Mouse (Mus musculus) small intestine, adult 2 months (tissue): ENCODE results near the gene Tfeb. TPM values are rescaled to one million over a fixed set of nuclear protein-coding genes. Genes with fewer than 3 reads are reported as not detected.

Source experiments
- H3K27ac ChIP-seq: fragments of 200-500 bp; 2 replicates; pipeline ENCODE4 v1.5.1; 2012; ENCODE audit warnings: low read depth, low read length, control low read depth, inconsistent platforms; ENCODE audit not compliant: insufficient read depth
- H3K27me3 ChIP-seq: fragments of 200-500 bp; 2 replicates; pipeline ENCODE4 v1.6.1; 2012; ENCODE audit warnings: mild to moderate bottlenecking, moderate library complexity, low read length, inconsistent platforms; ENCODE audit not compliant: control insufficient read depth, insufficient read depth
- H3K36me3 ChIP-seq: fragments of 200-500 bp; 2 replicates; pipeline ENCODE4 v1.6.1; 2012; ENCODE audit warnings: mild to moderate bottlenecking, low read length, control low read depth, inconsistent platforms; ENCODE audit not compliant: control insufficient read depth, insufficient read depth
- H3K4me1 ChIP-seq: fragments of 200-500 bp; 2 replicates; pipeline ENCODE4 v1.6.1; 2012; ENCODE audit warnings: low read length, inconsistent platforms, mixed read lengths; ENCODE audit not compliant: control insufficient read depth, insufficient read depth, insufficient read length
- H3K4me3 ChIP-seq: fragments of 200-500 bp; 2 replicates; pipeline ENCODE4 v1.5.1; 2012; ENCODE audit warnings: low read depth, mild to moderate bottlenecking, control low read depth, inconsistent platforms, low read length, moderate library complexity
- CTCF ChIP-seq: fragments of 200-500 bp; IDR thresholded peaks from 2 replicates; pipeline ENCODE4 v1.5.1; 2012; ENCODE audit warnings: low read depth, mild to moderate bottlenecking, control low read depth, inconsistent platforms, low read length, moderate library complexity, mixed read lengths; ENCODE audit not compliant: insufficient replicate concordance, insufficient read length; ENCODE audit errors: extremely low read depth
- POLR2A ChIP-seq: fragments of 200-500 bp; IDR thresholded peaks from 2 replicates; pipeline ENCODE4 v1.6.1; 2012; ENCODE audit warnings: low read depth, mild to moderate bottlenecking, control low read depth, inconsistent platforms, low read length, moderate library complexity
- WGBS: fragments of 180-500 bp; shearing (Covaris S2); methylation state at CpG from one replicate; pipeline ENCODE4 v1.1.7; 2018; 5-methylcytosine and 5-hydroxymethylcytosine counted together
- polyA plus RNA-seq: library from polyadenylated mRNA; depleted of rRNA; stranded (reverse); fragments of >200 nt; gene quantifications from 2 replicates; pipeline ENCODE4 v1.2.3, GENCODE M21; 2012

Gene Tfeb
- polyA plus RNA-seq, 1 experiment: 60.3 TPM

DNA sequence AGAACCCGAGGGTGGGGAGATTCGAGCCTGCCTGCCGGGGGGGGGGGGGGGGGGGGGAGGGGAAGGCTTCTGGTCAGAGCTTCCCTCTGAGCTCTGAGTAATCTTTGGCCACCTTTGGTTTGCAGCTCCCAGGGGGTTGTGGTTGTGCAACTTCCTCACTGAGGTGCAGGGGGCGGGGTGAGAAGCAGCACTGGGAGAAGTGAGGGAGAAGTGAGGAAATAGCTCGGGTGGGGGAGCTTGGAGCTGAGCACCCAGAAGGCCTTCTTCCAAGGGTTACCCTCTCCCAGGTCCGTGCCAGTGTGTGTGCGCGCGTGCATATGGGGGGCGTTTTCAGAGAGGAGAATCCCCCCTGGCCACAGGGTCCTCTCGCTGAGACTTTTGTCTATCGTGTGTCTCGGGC, 17.4 kb downstream of the Tfeb start:
- H3K4me3 ChIP-seq: peak overlapping the region; percentile 23; the same call in 1 of the 2 replicates
- TF ChIP-seq CTCF (no peak), POLR2A (no peak)
- H3K27me3 ChIP-seq: no peaks in the 10 kb centered on the region
- peak overlapping the region; percentile 24; the same call in 1 of the 2 replicates for H3K27ac ChIP-seq
- peaks cover 10% of the 10 kb centered on the region for H3K4me1 ChIP-seq
- WGBS: 54% methylated on average over 13 of the region's 13 CpGs
- H3K36me3 ChIP-seq: no peaks in the 10 kb centered on the region; the same call in 1 of the 2 replicates

- whole genome bisulfite sequencing: 57% methylated on average over 6 of the region's 6 CpGs
- TF ChIP-seq POLR2A: no peak
- TF ChIP-seq CTCF: no peak
- no peaks in the 10 kb centered on the region for H3K27me3 ChIP-seq
- no peak overlapping the region for H3K4me3 ChIP-seq
- peaks cover 14% of the 10 kb centered on the region for H3K4me1 ChIP-seq
- H3K27ac ChIP-seq: no peak overlapping the region
- H3K36me3 ChIP-seq: no peaks in the 10 kb centered on the region; the same call in 1 of the 2 replicates
Measured at GRCm38 (mm10) chr17:47756366-47756765, 19.5 kb downstream of the Tfeb start.

DNA sequence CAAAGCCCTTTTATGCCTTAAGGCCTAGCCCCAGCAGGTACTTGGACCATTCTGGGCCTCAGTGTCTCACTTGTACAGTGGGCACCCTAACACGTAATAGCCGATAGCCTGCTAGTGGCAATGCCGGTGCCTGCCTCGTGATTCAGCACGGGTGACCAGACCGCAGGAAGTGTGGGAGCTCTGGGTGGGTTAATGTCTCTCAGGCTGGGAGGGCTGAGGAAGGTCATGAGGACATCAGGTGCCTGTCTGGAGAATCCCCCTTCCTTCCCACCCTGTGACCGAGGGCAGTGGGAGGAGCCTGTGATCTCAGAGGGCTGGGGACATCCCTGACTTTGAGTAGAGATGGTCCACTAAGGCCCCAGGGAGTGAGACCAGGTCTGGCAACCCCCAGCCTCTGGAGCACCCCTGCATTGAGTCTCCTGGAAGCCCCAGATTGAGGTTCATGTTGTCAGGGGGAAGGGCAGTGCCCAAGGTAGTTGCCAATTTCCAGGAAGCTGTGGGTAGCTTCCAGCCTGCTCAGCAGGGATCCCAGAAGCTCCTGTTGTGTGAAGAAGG, 20.3 kb downstream of the Tfeb start:
- Histone ChIP-seq H3K27me3 (no peaks in the 10 kb centered on the region), H3K27ac (no peak overlapping the region), H3K4me3 (no peak overlapping the region), H3K4me1 (peaks cover 14% of the 10 kb centered on the region), H3K36me3 (no peaks in the 10 kb centered on the region; the same call in 1 of the 2 replicates)
- TF ChIP-seq POLR2A (no peak), CTCF (no peak)
- 78% methylated on average over 7 of the region's 7 CpGs for WGBS

GRCm38 (mm10) chr17:47759702-47760410, 23.0 kb downstream of the Tfeb start:
- Histone ChIP-seq H3K27me3 (no peaks in the 10 kb centered on the region), H3K4me1 (peaks cover 8% of the 10 kb centered on the region), H3K4me3 (no peak overlapping the region), H3K27ac (no peak overlapping the region), H3K36me3 (no peaks in the 10 kb centered on the region)
- TF ChIP-seq POLR2A (no peak), CTCF (no peak)
- WGBS: 48% methylated on average over 15 of the region's 15 CpGs

- Histone ChIP-seq H3K4me1 (peaks cover 9% of the 10 kb centered on the region), H3K27me3 (no peaks in the 10 kb centered on the region), H3K27ac (no peak overlapping the region), H3K4me3 (no peak overlapping the region), H3K36me3 (no peaks in the 10 kb centered on the region; the same call in 1 of the 2 replicates)
- 71% methylated on average over 7 of the region's 7 CpGs for WGBS
- no peak for TF ChIP-seq CTCF
- no peak for TF ChIP-seq POLR2A
Measured at GRCm38 (mm10) chr17:47762028-47762427, 25.2 kb downstream of the Tfeb start.

GRCm38 (mm10) chr17:47762518-47763340, 25.9 kb downstream of the Tfeb start:
- TF ChIP-seq CTCF: no peak
- no peak for TF ChIP-seq POLR2A
- H3K36me3 ChIP-seq: no peaks in the 10 kb centered on the region; the same call in 1 of the 2 replicates
- peak overlapping the region; percentile 25; the same call in 1 of the 2 replicates for H3K27ac ChIP-seq
- H3K27me3 ChIP-seq: no peaks in the 10 kb centered on the region
- no peak overlapping the region for H3K4me3 ChIP-seq
- H3K4me1 ChIP-seq: peaks cover 14% of the 10 kb centered on the region
- WGBS: 59% methylated on average over 13 of the region's 13 CpGs

DNA sequence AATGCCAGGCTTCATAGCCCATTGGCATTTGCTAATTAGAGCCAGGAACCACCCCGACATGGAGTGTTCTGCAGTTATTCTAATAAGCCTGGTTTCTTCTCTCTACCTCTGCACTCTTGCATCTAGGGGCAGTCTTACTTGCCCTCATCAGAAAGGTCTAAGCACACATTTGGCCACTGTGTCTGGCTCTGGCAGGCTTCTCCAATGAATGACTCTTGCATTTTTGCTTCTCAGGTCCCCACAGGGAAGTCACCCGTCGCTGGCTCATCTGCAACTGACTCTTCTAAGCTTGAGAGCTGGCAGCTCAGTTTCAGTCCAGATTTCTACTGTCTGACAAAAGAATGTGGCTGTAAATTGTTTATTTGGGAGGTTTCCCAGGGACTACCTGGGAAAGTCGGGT, 29.2 kb downstream of the Tfeb start:
- Histone ChIP-seq H3K4me1 (peaks cover 18% of the 10 kb centered on the region), H3K27me3 (no peaks in the 10 kb centered on the region), H3K27ac (peak overlapping the region; percentile 20; the same call in 1 of the 2 replicates), H3K4me3 (no peak overlapping the region), H3K36me3 (no peaks in the 10 kb centered on the region; the same call in 1 of the 2 replicates)
- no peak for TF ChIP-seq CTCF
- no peak for TF ChIP-seq POLR2A
- WGBS: 83% methylated on average over 4 of the region's 4 CpGs
